Mouse (Mus musculus) lung, postnatal 0 days (tissue): ENCODE measurements at regions not wholly inside any gene's neighbourhood (a gene's known extent, or its start where the extent isn't known, plus 50 kb on each side); places are given as distances from the start of the nearest gene placed in this dataset.

Source experiments
- CTCF ChIP-seq: IDR thresholded peaks from 2 replicates; pipeline ENCODE4 v1.5.1; 2016; ENCODE audit warnings: antibody characterized with exemption, mild to moderate bottlenecking
- EP300 ChIP-seq: IDR thresholded peaks from 2 replicates; pipeline ENCODE4 v1.6.1; 2016; ENCODE audit warnings: antibody characterized with exemption, mild to moderate bottlenecking, control low read depth

DNA sequence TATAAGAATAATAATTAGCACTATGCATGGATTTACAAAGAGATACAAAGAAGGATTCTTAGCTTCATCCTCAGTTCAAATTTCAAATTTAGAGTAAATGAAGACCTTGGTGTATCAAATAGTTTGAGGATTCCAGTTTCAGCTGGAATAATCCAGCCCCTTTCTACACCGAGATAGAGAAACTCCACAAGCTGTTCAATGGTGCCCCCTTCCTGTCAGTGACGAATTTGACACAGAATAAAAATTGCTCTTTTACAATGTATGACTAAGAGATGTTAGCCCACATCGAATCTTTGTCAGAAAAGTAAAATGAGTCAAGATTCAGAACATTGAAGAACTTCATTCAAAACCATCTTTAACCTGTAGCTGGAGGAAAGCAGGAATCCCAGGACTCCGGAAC, 145.9 kb upstream of the Nt5c1b start:
- TF ChIP-seq CTCF = peak; percentile 80
- TF ChIP-seq EP300 = peak; percentile 37; the same call in 1 of the 2 replicates
